Mouse (Mus musculus): ENCODE measurements around the gene Mllt6. TPM values are rescaled to one million over a fixed set of nuclear protein-coding genes. Genes with fewer than 3 reads are reported as not detected.
"Not testable (repeated sequence)": the region's sequence is repeated elsewhere in the genome, so short reads cannot be mapped to it uniquely, and the experiment has no call there.

The Mllt6 gene
- total and polyA plus RNA-seq, 3 experiments, result 24.3 to 55.6 (median 43.0) TPM

DNA sequence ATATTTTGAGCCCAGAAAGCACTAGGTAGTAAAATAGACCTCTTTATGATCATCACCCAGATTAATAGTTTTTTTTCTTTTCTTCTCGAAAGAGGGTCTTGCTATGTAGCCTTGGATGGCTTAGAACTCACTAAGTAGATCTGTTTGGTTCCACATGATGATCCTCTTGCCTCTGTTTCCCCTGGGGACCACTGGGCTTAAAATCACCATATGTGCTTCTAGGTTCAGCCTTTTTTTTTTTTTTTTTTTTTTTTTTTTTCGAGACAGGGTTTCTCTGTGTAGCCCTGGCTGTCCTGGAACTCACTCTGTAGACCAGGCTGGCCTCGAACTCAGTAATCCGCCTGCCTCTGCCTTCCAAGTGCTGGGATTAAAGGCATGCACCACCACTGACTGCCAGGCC, 14.7 kb upstream of the Mllt6 start:
- H3K79me2 ChIP-seq (replicated peaks; ENCODE audit: control insufficient read depth, extremely low read depth, insufficient read depth, poor library complexity, severe bottlenecking); H3K9me3 ChIP-seq (replicated peaks; ENCODE audit: low read length); H3K27ac ChIP-seq (ENCODE audit: insufficient read depth, low read depth); H3K27me3 ChIP-seq (replicated peaks); H3K4me3 ChIP-seq (replicated peaks in 1 of 3; ENCODE audit: low read depth in 2 of 3, low read length in 2 of 3, poor library complexity in 1 of 3); H3K9ac ChIP-seq (ENCODE audit: insufficient read depth, low read depth); H3K36me3 ChIP-seq (replicated peaks in 1 of 2; ENCODE audit: control insufficient read depth in 1 of 2, insufficient read depth in 1 of 2, low read length in 1 of 2); in situ Hi-C loops (cut with MboI; ENCODE audit: low pct_ligation_motif_present, low pct_unique_long_range_greater_than_20kb, low sequenced_read_pairs); dilution Hi-C loops (cut with MboI; ENCODE audit: extremely low pct_ligation_motif_present, extremely low pct_unique_long_range_greater_than_20kb, low sequenced_read_pairs); H3K4me2 ChIP-seq (ENCODE audit: insufficient read depth, low read depth, poor library complexity, severe bottlenecking): not testable (repeated sequence)
- TF ChIP-seq ZNF384 (IDR thresholded peaks at IDR 0.05; ENCODE audit: low read depth, low read length), result peak; percentile 89
- peak; percentile 59 for DNase-seq (ENCODE audit: extremely low read depth)
- peaks cover 2 to 22% of the 10 kb centered on the region in 2 experiments; a peak in 2 of 4 replicates for H3K4me1 ChIP-seq (ENCODE audit: control insufficient read depth in 1 of 2, insufficient read depth in 2 of 2)

- no peaks in the 10 kb centered on the region for H3K79me2 ChIP-seq (replicated peaks; ENCODE audit: control insufficient read depth, extremely low read depth, insufficient read depth, poor library complexity, severe bottlenecking)
- no peak overlapping the region for H3K4me2 ChIP-seq (ENCODE audit: insufficient read depth, low read depth, poor library complexity, severe bottlenecking)
- dilution Hi-C loops (cut with MboI; ENCODE audit: extremely low pct_ligation_motif_present, extremely low pct_unique_long_range_greater_than_20kb, low sequenced_read_pairs) (no loop called here), in situ Hi-C loops (cut with MboI; ENCODE audit: low pct_ligation_motif_present, low pct_unique_long_range_greater_than_20kb, low sequenced_read_pairs) (no loop called here)
- no peak overlapping the region for H3K27ac ChIP-seq (ENCODE audit: insufficient read depth, low read depth)
- no peaks in the 10 kb centered on the region for H3K27me3 ChIP-seq (replicated peaks)
- peaks cover 7% of the 10 kb centered on the region for H3K9me3 ChIP-seq (replicated peaks; ENCODE audit: low read length)
- TF ChIP-seq CTCF (conservative IDR thresholded peaks at IDR 0.05 in 1 of 2, IDR thresholded peaks at IDR 0.05 in 1 of 2; ENCODE audit: low read depth in 2 of 2, low read length in 2 of 2) (peak in 1 of 2 experiments; percentile 4; a peak in 1 of 4 replicates), ETS1 (conservative IDR thresholded peaks at IDR 0.05; ENCODE audit: low read depth, low read length) (no peak)
- DNase-seq (ENCODE audit: extremely low read depth), result no peak
- peaks cover 5 to 36% of the 10 kb centered on the region in 2 experiments; a peak in 3 of 4 replicates for H3K4me1 ChIP-seq (ENCODE audit: control insufficient read depth in 1 of 2, insufficient read depth in 2 of 2)
- peaks cover 7 to 19% of the 10 kb centered on the region in 2 experiments for H3K36me3 ChIP-seq (replicated peaks in 1 of 2; ENCODE audit: control insufficient read depth in 1 of 2, insufficient read depth in 1 of 2, low read length in 1 of 2)
- H3K4me3 ChIP-seq (replicated peaks in 1 of 3; ENCODE audit: low read depth in 2 of 3, low read length in 2 of 3, poor library complexity in 1 of 3), result no peak overlapping the region
- no peak overlapping the region for H3K9ac ChIP-seq (ENCODE audit: insufficient read depth, low read depth)
Observed at GRCm38 (mm10) chr11:97650341-97650740, 12.9 kb upstream of the Mllt6 start.

- dilution Hi-C loops (cut with MboI; ENCODE audit: extremely low pct_ligation_motif_present, extremely low pct_unique_long_range_greater_than_20kb, low sequenced_read_pairs); H3K27me3 ChIP-seq (replicated peaks); H3K4me3 ChIP-seq (replicated peaks in 1 of 3; ENCODE audit: low read depth in 2 of 3, low read length in 2 of 3, poor library complexity in 1 of 3): not testable (repeated sequence)
Observed at GRCm38 (mm10) chr11:97653376-97653775, 9.8 kb upstream of the Mllt6 start.

GRCm38 (mm10) chr11:97654210-97654609, 9.0 kb upstream of the Mllt6 start:
- H3K9me3 ChIP-seq (replicated peaks; ENCODE audit: low read length), result peaks cover 7% of the 10 kb centered on the region
- dilution Hi-C loops (cut with MboI; ENCODE audit: extremely low pct_ligation_motif_present, extremely low pct_unique_long_range_greater_than_20kb, low sequenced_read_pairs), result no loop called here
- in situ Hi-C loops (cut with MboI; ENCODE audit: low pct_ligation_motif_present, low pct_unique_long_range_greater_than_20kb, low sequenced_read_pairs), result no loop called here
- DNase-seq (ENCODE audit: extremely low read depth), result peak; percentile 33
- peaks cover 5% of the 10 kb centered on the region; the same call in 1 of the 2 replicates for H3K79me2 ChIP-seq (replicated peaks; ENCODE audit: control insufficient read depth, extremely low read depth, insufficient read depth, poor library complexity, severe bottlenecking)
- H3K4me3 ChIP-seq (replicated peaks in 1 of 3; ENCODE audit: low read depth in 2 of 3, low read length in 2 of 3, poor library complexity in 1 of 3), result no peak overlapping the region
- H3K4me1 ChIP-seq (ENCODE audit: control insufficient read depth in 1 of 2, insufficient read depth in 2 of 2), result peaks cover 19 to 57% of the 10 kb centered on the region in 2 experiments
- no peak overlapping the region for H3K9ac ChIP-seq (ENCODE audit: insufficient read depth, low read depth)
- H3K27me3 ChIP-seq (replicated peaks), result no peaks in the 10 kb centered on the region
- TF ChIP-seq JUND (conservative IDR thresholded peaks at IDR 0.05; ENCODE audit: low read depth, low read length) (peak; percentile 84), MEF2A (IDR thresholded peaks at IDR 0.05; ENCODE audit: borderline replicate concordance, low read depth, low read length) (no peak), JUN (IDR thresholded peaks at IDR 0.05; ENCODE audit: insufficient read depth, low read depth, low read length) (peak; percentile 60; the same call in 1 of the 2 replicates), EP300 (IDR thresholded peaks at IDR 0.05; ENCODE audit: low read length) (0 out of 2 replicates have a peak, but pooled peaks have one; percentile 32)
- H3K27ac ChIP-seq (ENCODE audit: insufficient read depth, low read depth), result no peak overlapping the region
- no peak overlapping the region for H3K4me2 ChIP-seq (ENCODE audit: insufficient read depth, low read depth, poor library complexity, severe bottlenecking)
- H3K36me3 ChIP-seq (replicated peaks in 1 of 2; ENCODE audit: control insufficient read depth in 1 of 2, insufficient read depth in 1 of 2, low read length in 1 of 2), result peaks cover 17 to 47% of the 10 kb centered on the region in 2 experiments

More at GRCm38 (mm10) chr11:97653376-97653775, 9.8 kb upstream of the Mllt6 start:
- DNase-seq (ENCODE audit: extremely low read depth); H3K79me2 ChIP-seq (replicated peaks; ENCODE audit: control insufficient read depth, extremely low read depth, insufficient read depth, poor library complexity, severe bottlenecking); H3K9ac ChIP-seq (ENCODE audit: insufficient read depth, low read depth); H3K4me2 ChIP-seq (ENCODE audit: insufficient read depth, low read depth, poor library complexity, severe bottlenecking); H3K27ac ChIP-seq (ENCODE audit: insufficient read depth, low read depth); H3K9me3 ChIP-seq (replicated peaks; ENCODE audit: low read length); in situ Hi-C loops (cut with MboI; ENCODE audit: low pct_ligation_motif_present, low pct_unique_long_range_greater_than_20kb, low sequenced_read_pairs): not testable (repeated sequence)
- H3K4me1 ChIP-seq (ENCODE audit: control insufficient read depth in 1 of 2, insufficient read depth in 2 of 2), result peaks cover 19 to 59% of the 10 kb centered on the region in 2 experiments
- H3K36me3 ChIP-seq (replicated peaks in 1 of 2; ENCODE audit: control insufficient read depth in 1 of 2, insufficient read depth in 1 of 2, low read length in 1 of 2), result peaks cover 17 to 45% of the 10 kb centered on the region in 2 experiments
- TF ChIP-seq POLR2AphosphoS2 (IDR thresholded peaks at IDR 0.05; ENCODE audit: low read depth, low read length), result peak; percentile 65; the same call in 1 of the 2 replicates
